24 mouse cellular contexts compared by ENCODE assay signal in genomic region chr16:28454821-28455220, GRCm38 (mm10).
A peak's percentile ranks its signal among the peaks of the same experiment; 100 is the strongest.
DNase-seq lines count a peak whose midpoint lies in the region; ATAC-seq and TF ChIP-seq lines count a peak whose summit lies in the region.
"Had no signal": no experiment of that assay in that cellular context is flagged by ENCODE, and none has a peak within 500 bp of the region (broad histone marks: within the 10 kb centered on the region; RNA-seq: fewer than 3 reads in every experiment).

No protein-coding gene starts in this region.

- no peaks in the 10 kb centered on the region for H3K4me1 ChIP-seq in cerebellum, adult 2 months (ENCODE audit: control insufficient read depth, insufficient read depth, low read length)
- H3K4me1 ChIP-seq: forebrain, embryonic 10.5 days; forebrain, embryonic 13.5 days; heart, embryonic 12.5 days; heart, embryonic 15.5 days; hindbrain, embryonic 10.5 days; hindbrain, embryonic 13.5 days had no signal

- peak; percentile 83 for ATAC-seq in cerebellum, adult (ENCODE audit: insufficient number of reproducible peaks, low FRiP score, low TSS enrichment)
- ATAC-seq: activated CD4-positive, CD25-positive, alpha-beta regulatory T cell, adult 4 months; forebrain, embryonic 13.5 days; forebrain, embryonic 16.5 days; intestine, postnatal 0 days had no signal

- 30% methylated on average over 3 of the region's 3 CpGs for WGBS in cerebellum, adult 2 months

- no peaks in the 10 kb centered on the region for H3K27me3 ChIP-seq in cerebellum, adult 2 months (ENCODE audit: control insufficient read depth, insufficient read depth, low read length)
- H3K27me3 ChIP-seq: forebrain, embryonic 13.5 days; heart, embryonic 15.5 days; hindbrain, embryonic 13.5 days had no signal

- no peak for TF ChIP-seq POLR2A in cerebellum, adult 2 months (IDR thresholded peaks at IDR 0.05; ENCODE audit: borderline replicate concordance, insufficient read depth, low read length)

- H3K27ac ChIP-seq in cerebellum, adult 2 months (ENCODE audit: insufficient read depth, low read length): no peak overlapping the region
- H3K27ac ChIP-seq: forebrain, embryonic 10.5 days; forebrain, embryonic 13.5 days; heart, embryonic 15.5 days; hindbrain, embryonic 10.5 days; hindbrain, embryonic 13.5 days had no signal

- no peak for TF ChIP-seq CTCF in cerebellum, adult 2 months (IDR thresholded peaks at IDR 0.05; ENCODE audit: borderline replicate concordance, insufficient read depth, low read depth, low read length)

- DNase-seq in cerebellum, adult 9-10 months: no peak
- peak; percentile 41 to 72 for DNase-seq in cerebellum, adult 2 months
- DNase-seq in cerebellum, adult 11 months: no peak
- DNase-seq in brain, adult 2 months (ENCODE audit: low read depth, low spot score): peak; percentile 59
- peak; percentile 41 to 65 for DNase-seq in cerebellum, postnatal 14 days
- DNase-seq in adrenal gland, adult 18-20 months (ENCODE audit: low spot score in 2 of 2): no peak
- no peak for DNase-seq in layer of hippocampus, adult 8-10 months (ENCODE audit: low spot score in 2 of 2)
- DNase-seq: adrenal gland, postnatal 10 days; adrenal gland, postnatal 36 days; gastrocnemius, postnatal 25 days; heart, adult 18-20 months; heart, postnatal 10 days; heart, postnatal 36 days; kidney, adult 2 months had no signal

- H3K4me3 ChIP-seq in cerebellum, adult 2 months (replicated peaks; ENCODE audit: insufficient read depth, low read depth, low read length): no peak overlapping the region
- H3K4me3 ChIP-seq: forebrain, embryonic 10.5 days; forebrain, embryonic 13.5 days; heart, embryonic 12.5 days; heart, embryonic 15.5 days; hindbrain, embryonic 10.5 days; hindbrain, embryonic 13.5 days had no signal

Comparison
In these comparisons a context has a peak if more than half of its experiments do, and no peak if none do; other contexts are left out.
1. DNase-seq: peak in cerebellum, adult 2 months (2 of 2), brain, adult 2 months (single experiment) and cerebellum, postnatal 14 days (2 of 2); none in cerebellum, adult 9-10 months (single experiment), cerebellum, adult 11 months (single experiment), adrenal gland, adult 18-20 months (0 of 2) and layer of hippocampus, adult 8-10 months (0 of 2).